8 mouse cellular contexts compared by ENCODE assay signal in genomic region chr9:44881941-44882435, GRCm38 (mm10). TPM values are rescaled to one million over a fixed set of nuclear protein-coding genes. Genes with fewer than 3 reads are reported as not detected.
DNase-seq lines count a peak whose midpoint lies in the region; ATAC-seq lines count a peak whose summit lies in the region.

No protein-coding gene starts in this region.

- H3K4me1 ChIP-seq in intestine, embryonic 15.5 days (replicated peaks) = peaks cover 36% of the 10 kb centered on the region

- intact Hi-C loops in gastrocnemius, postnatal 36 days (cut with DNase I) = loop anchor here (5.0 kb wide), 2 partner anchors 35 to 40 kb away; no protein-coding TSS in a partner anchor
- intact Hi-C loops in left cerebral cortex, postnatal 25 days (cut with DNase I) = loop anchor here (1.0 to 2.0 kb wide), 4 partner anchors 23 to 45 kb away; partner anchors contain the start of gene Atp5l

- DNase-seq in adrenal gland, adult 8-10 months = peak; percentile 61
- DNase-seq in embryo, embryonic 11 days = peak; percentile 93
- DNase-seq in gastrocnemius, postnatal 36 days = peak; percentile 52 to 60
- peak; percentile 77 to 83 for DNase-seq in left cerebral cortex, postnatal 25 days (ENCODE audit: low spot score in 2 of 2)
- DNase-seq in skeletal muscle tissue, adult 2 months (ENCODE audit: low read depth, low spot score) = peak; percentile 40

- no peaks in the 10 kb centered on the region for H3K36me3 ChIP-seq in intestine, embryonic 15.5 days

- peak overlapping the region; percentile 78 for H3K9ac ChIP-seq in intestine, embryonic 15.5 days

- no peaks in the 10 kb centered on the region for H3K27me3 ChIP-seq in intestine, embryonic 15.5 days (replicated peaks)

- H3K4me3 ChIP-seq in intestine, embryonic 15.5 days (replicated peaks) = peak overlapping the region; percentile 99

- H3K9me3 ChIP-seq in intestine, embryonic 15.5 days = no peaks in the 10 kb centered on the region

- under 1% methylated on average over 29 of the region's 29 CpGs for WGBS in intestine, embryonic 15.5 days

- H3K4me2 ChIP-seq in intestine, embryonic 15.5 days (replicated peaks) = peak overlapping the region; percentile 99

- peak; percentile 73 for ATAC-seq in intestine, embryonic 15.5 days
- ATAC-seq in megakaryocyte-erythroid progenitor cell, adult 5-6 weeks (replicated peaks; ENCODE audit: low FRiP score, low TSS enrichment, poor library complexity, severe bottlenecking) = peak; percentile 66
- no peak for ATAC-seq in activated CD4-positive, CD25-positive, alpha-beta regulatory T cell, adult 4 months

- peak overlapping the region; percentile 98 for H3K27ac ChIP-seq in intestine, embryonic 15.5 days

RNA-seq across cellular contexts. Expression of gene Kmt2a, which starts 0.9 kb away (rescaled TPM):
- 10 to 100 TPM; 32.5 to 58.2 (median 41.4) TPM for total RNA-seq in adrenal gland, adult 8-10 months (2022)
- total RNA-seq in gastrocnemius, postnatal 36 days (2021) = 10 to 100 TPM; 12.5 to 12.8 TPM
- polyA plus RNA-seq in intestine, embryonic 15.5 days (2015; fragmentation: Nextera tagmentation; extraction: Ambion mirVana) = 11.5 and 13.1 TPM in 2 replicates
- 10 to 100 TPM; 54.6 to 58.6 TPM for total RNA-seq in left cerebral cortex, postnatal 25 days (2021)
- total RNA-seq in megakaryocyte-erythroid progenitor cell, adult 5-6 weeks (2014; fragmentation: Nextera tagmentation) = 97.4 and 110 TPM in 2 replicates
- total RNA-seq in megakaryocyte-erythroid progenitor cell, adult 5-6 weeks (2017) = 14.0 and 23.6 TPM in 2 replicates
- polyA plus RNA-seq in activated CD4-positive, CD25-positive, alpha-beta regulatory T cell, adult 4 months (2017; shearing (Covaris generic)) = 10 to 100 TPM; 28.7 to 31.1 TPM

RNA-seq across cellular contexts. Expression of gene Atp5l, which starts 38.6 kb away (rescaled TPM):
- 100 to 1,000 TPM; 346 to 533 (median 405) TPM for total RNA-seq in adrenal gland, adult 8-10 months (2022)
- 100 to 1,000 TPM; 659 to 699 TPM for total RNA-seq in gastrocnemius, postnatal 36 days (2021)
- 920 and 926 TPM in 2 replicates for polyA plus RNA-seq in intestine, embryonic 15.5 days (2015; fragmentation: Nextera tagmentation; extraction: Ambion mirVana)
- total RNA-seq in left cerebral cortex, postnatal 25 days (2021) = 100 to 1,000 TPM; 339 to 353 TPM
- total RNA-seq in megakaryocyte-erythroid progenitor cell, adult 5-6 weeks (2014; fragmentation: Nextera tagmentation) = 751 and 827 TPM in 2 replicates
- total RNA-seq in megakaryocyte-erythroid progenitor cell, adult 5-6 weeks (2017) = 149 and 255 TPM in 2 replicates
- polyA plus RNA-seq in activated CD4-positive, CD25-positive, alpha-beta regulatory T cell, adult 4 months (2017; shearing (Covaris generic)) = 100 to 1,000 TPM; 538 to 670 TPM

Comparison
In these comparisons a context has a peak if more than half of its experiments do, and no peak if none do; other contexts are left out.
1. DNase-seq: peak in every context shown above with its lines; median percentile 93 in embryo, embryonic 11 days; 80 in left cerebral cortex, postnatal 25 days; 61 in adrenal gland, adult 8-10 months; 56 in gastrocnemius, postnatal 36 days; 40 in skeletal muscle tissue, adult 2 months.